Mouse (Mus musculus): Measurements from ENCODE around the gene Rsbn1l.

Gene Rsbn1l

GRCm38 (mm10) chr5:20956298-20956697 is at the start of gene Rsbn1l:
TSS of gene Rsbn1l (minus strand) at chr5:20956398.
- DNase-seq, result no peak

- no peak for DNase-seq
These were observed 46.5 kb upstream of the Rsbn1l start for GRCm38 (mm10) chr5:21002723-21003122.

GRCm38 (mm10) chr5:21001622-21002315 is 45.6 kb upstream of the Rsbn1l start:
- no peak for DNase-seq

GRCm38 (mm10) chr5:20998427-20998826 is 42.2 kb upstream of the Rsbn1l start:
- DNase-seq, result no peak

GRCm38 (mm10) chr5:20997555-20997954 is 41.4 kb upstream of the Rsbn1l start:
- DNase-seq, result no peak

- no peak for DNase-seq
These were observed 34.0 kb upstream of the Rsbn1l start for GRCm38 (mm10) chr5:20990062-20990809.

GRCm38 (mm10) chr5:20986271-20986670 is 30.1 kb upstream of the Rsbn1l start:
- no peak for DNase-seq

GRCm38 (mm10) chr5:20983505-20983904 is 27.3 kb upstream of the Rsbn1l start:
- DNase-seq, result no peak

- DNase-seq, result no peak
These were observed 18.5 kb upstream of the Rsbn1l start for GRCm38 (mm10) chr5:20974690-20975089.

GRCm38 (mm10) chr5:20973999-20974398 is 17.8 kb upstream of the Rsbn1l start:
- DNase-seq, result no peak

- DNase-seq, result no peak
These were observed 16.9 kb upstream of the Rsbn1l start for GRCm38 (mm10) chr5:20973069-20973468.

- DNase-seq, result peak; percentile 25 to 60
These were observed 12.8 kb upstream of the Rsbn1l start for GRCm38 (mm10) chr5:20968963-20969362.

GRCm38 (mm10) chr5:20968493-20968892 is 12.3 kb upstream of the Rsbn1l start:
- no peak for DNase-seq

GRCm38 (mm10) chr5:20967942-20968341 is 11.7 kb upstream of the Rsbn1l start:
- no peak for DNase-seq

GRCm38 (mm10) chr5:20964446-20964845 is 8.2 kb upstream of the Rsbn1l start:
- no peak for DNase-seq

GRCm38 (mm10) chr5:20963295-20963694 is 7.1 kb upstream of the Rsbn1l start:
- no peak for DNase-seq

GRCm38 (mm10) chr5:20960927-20961326 is 4.7 kb upstream of the Rsbn1l start:
- DNase-seq, result no peak

GRCm38 (mm10) chr5:20955114-20955835 is 923 bp downstream of the Rsbn1l start:
- DNase-seq, result no peak

GRCm38 (mm10) chr5:20952337-20952925 is 3.8 kb downstream of the Rsbn1l start:
- no peak for DNase-seq

- DNase-seq, result peak; percentile 96 to 97
These were observed 4.4 kb downstream of the Rsbn1l start for GRCm38 (mm10) chr5:20951666-20952281.

- peak in 1 of 2 experiments; percentile 80 for DNase-seq
These were observed 5.1 kb downstream of the Rsbn1l start for GRCm38 (mm10) chr5:20950855-20951650.

GRCm38 (mm10) chr5:20950516-20950854 is 5.7 kb downstream of the Rsbn1l start:
- no peak for DNase-seq

All from cerebellum, postnatal 25 days (tissue).